Mouse (Mus musculus): ENCODE measurements around the gene Fam208b. TPM values are rescaled to one million over a fixed set of nuclear protein-coding genes. Genes with fewer than 3 reads are reported as not detected.

Fam208b gene
- polyA plus RNA-seq, 1 experiment: 44.1 TPM

GRCm38 (mm10) chr13:3635076-3635475, 24.2 kb upstream of the Fam208b start:
- Histone ChIP-seq H3K27ac (ENCODE audit: insufficient read depth, low read length) (no peak overlapping the region), H3K4me1 (ENCODE audit: control insufficient read depth, insufficient read depth, low read length) (no peaks in the 10 kb centered on the region), H3K4me3 (ENCODE audit: insufficient read depth, low read length) (no peak overlapping the region)
- TF ChIP-seq CTCF (IDR thresholded peaks at IDR 0.05; ENCODE audit: borderline replicate concordance, insufficient read depth, low read length) (no peak), POLR2A (IDR thresholded peaks at IDR 0.05; ENCODE audit: low read depth, low read length) (no peak)

- Histone ChIP-seq H3K27ac (ENCODE audit: insufficient read depth, low read length) (no peak within 1 kb of the TSS), H3K4me1 (ENCODE audit: control insufficient read depth, insufficient read depth, low read length) (no peaks in the 10 kb centered on the region), H3K4me3 (ENCODE audit: insufficient read depth, low read length) (peak within 1 kb of the TSS; percentile 58)
- TF ChIP-seq POLR2A (IDR thresholded peaks at IDR 0.05; ENCODE audit: low read depth, low read length) (peak; percentile 82), CTCF (IDR thresholded peaks at IDR 0.05; ENCODE audit: borderline replicate concordance, insufficient read depth, low read length) (no peak)
Measured at GRCm38 (mm10) chr13:3633895-3634811, 23.2 kb upstream of the Fam208b start, which contains the start of gene Asb13. Gene Asb13 (plus strand): TSS chr13:3634032.

- Histone ChIP-seq H3K4me3 (ENCODE audit: insufficient read depth, low read length) (no peak overlapping the region), H3K4me1 (ENCODE audit: control insufficient read depth, insufficient read depth, low read length) (no peaks in the 10 kb centered on the region), H3K27ac (ENCODE audit: insufficient read depth, low read length) (no peak overlapping the region)
- no peak for TF ChIP-seq CTCF (IDR thresholded peaks at IDR 0.05; ENCODE audit: borderline replicate concordance, insufficient read depth, low read length)
- no peak for TF ChIP-seq POLR2A (IDR thresholded peaks at IDR 0.05; ENCODE audit: low read depth, low read length)
Measured at GRCm38 (mm10) chr13:3633131-3633530, 22.2 kb upstream of the Fam208b start.

- Histone ChIP-seq H3K4me1 (ENCODE audit: control insufficient read depth, insufficient read depth, low read length) (no peaks in the 10 kb centered on the region), H3K4me3 (ENCODE audit: insufficient read depth, low read length) (no peak overlapping the region), H3K27ac (ENCODE audit: insufficient read depth, low read length) (no peak overlapping the region)
- no peak for TF ChIP-seq CTCF (IDR thresholded peaks at IDR 0.05; ENCODE audit: borderline replicate concordance, insufficient read depth, low read length)
- no peak for TF ChIP-seq POLR2A (IDR thresholded peaks at IDR 0.05; ENCODE audit: low read depth, low read length)
Measured at GRCm38 (mm10) chr13:3632551-3632950, 21.6 kb upstream of the Fam208b start.

GRCm38 (mm10) chr13:3628102-3628501, 17.2 kb upstream of the Fam208b start:
- Histone ChIP-seq H3K4me1 (ENCODE audit: control insufficient read depth, insufficient read depth, low read length) (no peaks in the 10 kb centered on the region), H3K4me3 (ENCODE audit: insufficient read depth, low read length) (no peak overlapping the region), H3K27ac (ENCODE audit: insufficient read depth, low read length) (no peak overlapping the region)
- TF ChIP-seq CTCF (IDR thresholded peaks at IDR 0.05; ENCODE audit: borderline replicate concordance, insufficient read depth, low read length) (no peak), POLR2A (IDR thresholded peaks at IDR 0.05; ENCODE audit: low read depth, low read length) (no peak)

- no peak overlapping the region for H3K27ac ChIP-seq (ENCODE audit: insufficient read depth, low read length)
- TF ChIP-seq POLR2A (IDR thresholded peaks at IDR 0.05; ENCODE audit: low read depth, low read length) (no peak), CTCF (IDR thresholded peaks at IDR 0.05; ENCODE audit: borderline replicate concordance, insufficient read depth, low read length) (no peak)
Measured at GRCm38 (mm10) chr13:3627139-3627538, 16.2 kb upstream of the Fam208b start.

GRCm38 (mm10) chr13:3610118-3610794, 652 bp downstream of the Fam208b start:
- H3K4me1 ChIP-seq (ENCODE audit: control insufficient read depth, insufficient read depth, low read length): no peaks in the 10 kb centered on the region
- TF ChIP-seq CTCF (IDR thresholded peaks at IDR 0.05; ENCODE audit: borderline replicate concordance, insufficient read depth, low read length) (no peak), POLR2A (IDR thresholded peaks at IDR 0.05; ENCODE audit: low read depth, low read length) (no peak)
- peak overlapping the region; percentile 91 for H3K4me3 ChIP-seq (ENCODE audit: insufficient read depth, low read length)
- H3K27ac ChIP-seq (ENCODE audit: insufficient read depth, low read length): peak overlapping the region; percentile 75

More at GRCm38 (mm10) chr13:3627139-3627538, 16.2 kb upstream of the Fam208b start:
- Histone ChIP-seq H3K4me1 (ENCODE audit: control insufficient read depth, insufficient read depth, low read length) (no peaks in the 10 kb centered on the region), H3K4me3 (ENCODE audit: insufficient read depth, low read length) (no peak overlapping the region)

GRCm38 (mm10) chr13:3609780-3610117, 1.2 kb downstream of the Fam208b start:
- no peaks in the 10 kb centered on the region for H3K4me1 ChIP-seq (ENCODE audit: control insufficient read depth, insufficient read depth, low read length)
- H3K4me3 ChIP-seq (ENCODE audit: insufficient read depth, low read length): peak overlapping the region; percentile 91
- H3K27ac ChIP-seq (ENCODE audit: insufficient read depth, low read length): no peak overlapping the region
- no peak for TF ChIP-seq POLR2A (IDR thresholded peaks at IDR 0.05; ENCODE audit: low read depth, low read length)
- TF ChIP-seq CTCF (IDR thresholded peaks at IDR 0.05; ENCODE audit: borderline replicate concordance, insufficient read depth, low read length): no peak

- H3K4me3 ChIP-seq (ENCODE audit: insufficient read depth, low read length): no peak overlapping the region
- H3K27ac ChIP-seq (ENCODE audit: insufficient read depth, low read length): no peak overlapping the region
- H3K4me1 ChIP-seq (ENCODE audit: control insufficient read depth, insufficient read depth, low read length): no peaks in the 10 kb centered on the region
- TF ChIP-seq CTCF (IDR thresholded peaks at IDR 0.05; ENCODE audit: borderline replicate concordance, insufficient read depth, low read length): no peak
- no peak for TF ChIP-seq POLR2A (IDR thresholded peaks at IDR 0.05; ENCODE audit: low read depth, low read length)
Measured at GRCm38 (mm10) chr13:3596232-3596631, 14.7 kb downstream of the Fam208b start.

- no peaks in the 10 kb centered on the region for H3K4me1 ChIP-seq (ENCODE audit: control insufficient read depth, insufficient read depth, low read length)
- H3K27ac ChIP-seq (ENCODE audit: insufficient read depth, low read length): no peak overlapping the region
- no peak overlapping the region for H3K4me3 ChIP-seq (ENCODE audit: insufficient read depth, low read length)
- no peak for TF ChIP-seq POLR2A (IDR thresholded peaks at IDR 0.05; ENCODE audit: low read depth, low read length)
- TF ChIP-seq CTCF (IDR thresholded peaks at IDR 0.05; ENCODE audit: borderline replicate concordance, insufficient read depth, low read length): no peak
Measured at GRCm38 (mm10) chr13:3594311-3594710, 16.6 kb downstream of the Fam208b start.

All from embryonic fibroblast, embryonic 13.5 days (primary cell).